Mouse (Mus musculus) regulatory T cell (primary cell): Measurements from ENCODE around the gene Olfr916.

Experiments
- in situ Hi-C: fragments of 300-600 bp; cut with MboI, MseI; formaldehyde crosslinking; loops from one replicate; pipeline ENCODE4 v1.15.1; 2025; ENCODE audit warnings: high pct_unique_total_duplicates

Gene Olfr916

DNA sequence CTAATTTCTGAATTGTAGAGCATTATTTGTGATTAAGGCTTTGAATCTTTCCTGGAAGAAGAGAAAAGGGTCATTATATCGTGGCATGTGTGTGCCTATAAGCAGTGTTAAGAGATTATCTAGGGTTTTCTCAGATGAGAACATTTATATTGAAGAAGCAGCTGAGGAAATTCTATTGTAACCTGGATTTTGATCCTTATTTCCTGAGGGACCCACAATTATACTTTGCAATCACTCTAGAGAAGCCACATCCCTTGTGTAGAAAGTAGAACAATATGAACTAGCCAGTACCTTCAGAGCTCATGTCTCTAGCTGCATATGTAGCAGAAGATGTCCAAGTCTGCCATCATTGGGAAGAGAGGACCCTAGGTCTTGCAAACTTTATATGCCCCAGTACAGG, at the start of gene Olfr916:
Gene Olfr916, minus strand, starts transcription at position 101 of the 400 bp plus-strand sequence.
- in situ Hi-C loops: no loop called here

DNA sequence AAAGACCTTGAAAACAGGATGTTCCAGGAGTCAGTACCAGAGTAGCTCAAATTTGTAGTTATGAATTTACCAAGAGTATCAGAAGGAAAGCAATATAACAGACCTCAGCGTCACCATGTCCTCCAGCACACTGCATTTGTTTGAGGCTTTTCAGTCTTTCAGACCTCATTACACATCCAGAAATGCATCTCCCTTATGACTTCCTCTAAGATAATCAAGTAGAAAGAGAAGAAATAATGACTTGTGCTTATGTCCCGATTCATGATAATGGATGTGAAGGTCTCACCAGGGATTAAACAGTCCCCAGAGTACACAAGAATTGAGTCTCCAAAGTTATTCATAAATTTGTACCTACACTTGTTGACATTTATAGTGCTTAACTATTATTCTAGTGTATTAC, 14.8 kb upstream of the Olfr916 start, which contains the start of gene Olfr918:
Gene Olfr918, minus strand, starts transcription at position 101 of the 400 bp plus-strand sequence.
- in situ Hi-C loops: no loop called here

DNA sequence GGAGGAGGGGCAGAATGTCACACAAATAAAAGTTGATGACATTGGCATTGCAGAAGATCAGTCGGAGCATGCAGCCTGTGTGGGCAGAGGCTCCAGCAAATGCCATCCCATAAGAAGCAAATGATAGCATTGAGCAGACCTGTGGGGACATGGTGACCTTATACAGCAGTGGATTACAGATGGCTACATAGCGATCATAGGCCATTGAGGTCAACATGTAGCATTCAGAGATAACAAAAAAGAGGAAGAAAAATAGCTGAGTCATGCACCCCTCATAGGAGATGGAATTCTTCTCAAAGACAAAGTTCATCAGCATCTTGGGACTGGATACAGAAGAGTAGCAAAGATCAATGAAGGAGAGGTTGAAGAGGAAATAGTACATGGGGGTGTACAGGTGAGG, 13.2 kb upstream of the Olfr916 start:
- in situ Hi-C loops: no loop called here

DNA sequence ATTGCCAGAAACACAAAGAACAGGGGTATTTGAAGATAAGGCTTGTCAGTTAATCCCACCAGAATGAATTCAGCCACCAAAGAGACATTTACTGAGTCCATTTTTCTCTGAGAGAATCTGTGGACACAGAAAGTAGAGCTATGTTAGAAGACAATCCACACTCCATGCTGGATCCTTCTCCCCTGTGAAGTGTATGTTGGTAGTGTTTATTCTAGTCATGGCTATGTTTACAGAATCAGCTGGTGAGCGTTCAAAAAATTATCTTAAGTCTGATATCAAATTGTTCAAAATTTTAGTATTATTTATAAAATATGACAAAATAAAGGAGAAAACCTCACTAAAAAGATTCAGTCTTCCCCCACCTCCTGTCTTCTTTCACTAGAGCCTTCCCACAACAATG, 6.1 kb upstream of the Olfr916 start, which contains the start of gene Olfr917:
Gene Olfr917, minus strand, starts transcription at position 101 of the 400 bp plus-strand sequence.
- in situ Hi-C loops: no loop called here

DNA sequence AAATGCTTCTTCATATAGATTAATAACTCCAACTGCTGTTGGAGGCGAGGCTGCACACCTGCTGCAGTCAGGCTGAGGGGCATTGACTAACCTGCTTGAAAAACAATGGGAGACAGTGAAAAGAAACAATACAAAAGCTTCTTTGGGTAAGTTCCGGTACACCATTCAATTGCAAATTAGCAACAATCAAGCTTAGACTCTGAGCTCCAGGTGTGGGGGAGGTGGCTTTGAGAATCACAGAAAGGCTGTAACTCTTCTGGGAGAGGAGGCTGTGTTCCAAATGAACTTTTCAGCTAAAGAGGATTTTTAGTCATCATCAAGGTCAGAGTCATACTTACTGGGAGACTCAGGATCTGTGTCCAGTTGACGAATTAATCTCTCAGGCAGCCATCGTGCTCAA, 27.3 kb downstream of the Olfr916 start:
- in situ Hi-C loops: no loop called here
